Mouse (Mus musculus): ENCODE results near the gene Dolpp1. TPM values are rescaled to one million over a fixed set of nuclear protein-coding genes. Genes with fewer than 3 reads are reported as not detected.

Dolpp1 gene
- polyA plus RNA-seq, 1 experiment from 2014 or later = 26.1 TPM

DNA sequence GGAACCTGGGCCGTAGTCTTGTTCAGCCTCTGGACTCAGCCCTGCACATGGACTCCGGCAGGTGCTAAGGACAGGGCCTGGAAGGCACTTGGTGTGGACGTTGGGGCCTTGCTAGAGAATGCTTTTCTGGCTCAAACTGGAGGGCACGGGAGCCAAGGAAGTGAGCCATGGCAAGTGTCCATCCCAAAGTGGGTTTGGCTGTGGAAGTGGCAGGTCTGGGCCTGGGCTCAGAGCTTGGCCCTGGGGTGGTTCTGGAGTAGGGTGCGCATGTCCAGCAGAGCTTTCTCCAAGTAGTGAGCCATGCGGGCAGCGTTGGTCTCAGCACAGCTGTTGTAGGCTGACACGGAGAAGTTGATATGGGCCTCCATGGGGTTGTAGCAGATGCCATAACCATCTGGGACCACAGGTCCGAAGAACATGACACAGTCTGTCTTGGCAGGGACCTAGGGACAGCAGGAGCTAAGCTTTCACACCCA is 10.3 kb downstream of the Dolpp1 start:
- no peak overlapping the region for H3K4me3 ChIP-seq (ENCODE audit: low read depth, low read length)
- ATAC-seq (no peak), DNase-seq (ENCODE audit: low spot score) (no peak)
- peaks cover 42% of the 10 kb centered on the region for H3K36me3 ChIP-seq (ENCODE audit: insufficient read depth, low read length)
- TF ChIP-seq CTCF (IDR thresholded peaks at IDR 0.05) (no peak), EP300 (IDR thresholded peaks at IDR 0.05) (no peak)
- no peaks in the 10 kb centered on the region for H3K27me3 ChIP-seq (replicated peaks; ENCODE audit: insufficient read depth, low read length)
- H3K9ac ChIP-seq (replicated peaks; ENCODE audit: low read depth) = no peak overlapping the region
- H3K4me2 ChIP-seq (replicated peaks; ENCODE audit: low read depth, low read length) = no peak overlapping the region
- WGBS = 88% methylated on average over 9 of the region's 9 CpGs
- no peak overlapping the region for H3K27ac ChIP-seq (ENCODE audit: low read length)
- no peaks in the 10 kb centered on the region for H3K4me1 ChIP-seq (ENCODE audit: insufficient read depth, low read depth, low read length)
- H3K9me3 ChIP-seq (ENCODE audit: low read length) = no peaks in the 10 kb centered on the region

DNA sequence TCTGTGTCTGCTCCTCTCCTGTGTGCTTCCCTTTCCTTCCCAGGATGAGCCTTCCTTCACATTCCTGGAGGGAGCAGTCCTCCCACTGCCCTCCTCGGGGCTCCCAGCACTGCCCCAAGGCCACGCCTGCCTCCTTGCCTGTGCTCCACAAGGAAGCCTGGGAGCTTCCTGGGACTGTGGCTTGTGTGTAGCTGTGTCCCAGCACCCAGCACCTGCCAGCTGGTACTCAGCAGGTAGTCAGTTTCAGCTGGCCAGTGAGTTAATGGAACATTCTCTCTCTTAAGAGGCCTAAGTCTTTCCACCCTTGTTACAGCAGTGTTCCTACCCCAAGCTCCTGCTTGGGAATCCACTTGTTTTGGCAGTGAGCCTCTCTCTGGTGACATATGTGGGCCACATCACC is 10.8 kb downstream of the Dolpp1 start:
- ATAC-seq (no peak), DNase-seq (ENCODE audit: low spot score) (no peak)
- Histone ChIP-seq H3K4me2 (replicated peaks; ENCODE audit: low read depth, low read length) (no peak overlapping the region), H3K4me3 (ENCODE audit: low read depth, low read length) (no peak overlapping the region), H3K27ac (ENCODE audit: low read length) (no peak overlapping the region), H3K36me3 (ENCODE audit: insufficient read depth, low read length) (peaks cover 42% of the 10 kb centered on the region), H3K9ac (replicated peaks; ENCODE audit: low read depth) (no peak overlapping the region), H3K27me3 (replicated peaks; ENCODE audit: insufficient read depth, low read length) (no peaks in the 10 kb centered on the region), H3K4me1 (ENCODE audit: insufficient read depth, low read depth, low read length) (no peaks in the 10 kb centered on the region), H3K9me3 (ENCODE audit: low read length) (no peaks in the 10 kb centered on the region)
- 48% methylated on average over 2 of the region's 2 CpGs for WGBS
- no peak for TF ChIP-seq EP300 (IDR thresholded peaks at IDR 0.05)
- no peak for TF ChIP-seq CTCF (IDR thresholded peaks at IDR 0.05)

DNA sequence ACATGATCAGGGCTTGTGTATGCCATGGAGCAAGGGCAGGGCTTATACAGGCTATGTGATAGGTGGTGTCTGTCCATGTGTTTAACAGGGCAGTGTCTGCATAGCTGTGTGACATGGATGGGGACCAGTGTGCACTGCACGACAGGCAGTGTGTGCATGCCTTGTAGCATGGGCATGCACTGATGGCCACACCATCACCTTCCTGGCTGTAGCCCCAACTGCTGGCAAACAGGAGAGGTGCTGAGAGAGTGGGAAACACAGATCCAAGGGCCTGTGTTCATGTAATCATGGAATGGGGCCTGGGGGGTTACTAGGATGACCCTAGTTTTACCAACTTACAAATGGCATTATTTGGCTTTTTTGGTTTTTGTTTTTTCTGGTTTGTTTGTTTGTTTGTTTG is 11.8 kb downstream of the Dolpp1 start:
- Histone ChIP-seq H3K4me1 (ENCODE audit: insufficient read depth, low read depth, low read length) (no peaks in the 10 kb centered on the region), H3K27me3 (replicated peaks; ENCODE audit: insufficient read depth, low read length) (no peaks in the 10 kb centered on the region), H3K4me3 (ENCODE audit: low read depth, low read length) (no peak overlapping the region), H3K27ac (ENCODE audit: low read length) (no peak overlapping the region), H3K4me2 (replicated peaks; ENCODE audit: low read depth, low read length) (no peak overlapping the region), H3K9me3 (ENCODE audit: low read length) (no peaks in the 10 kb centered on the region), H3K9ac (replicated peaks; ENCODE audit: low read depth) (no peak overlapping the region), H3K36me3 (ENCODE audit: insufficient read depth, low read length) (peaks cover 39% of the 10 kb centered on the region)
- TF ChIP-seq EP300 (IDR thresholded peaks at IDR 0.05) (no peak), CTCF (IDR thresholded peaks at IDR 0.05) (no peak)
- ATAC-seq (no peak), DNase-seq (ENCODE audit: low spot score) (no peak)
- 75% methylated on average over 1 of the region's 1 CpGs for WGBS

DNA sequence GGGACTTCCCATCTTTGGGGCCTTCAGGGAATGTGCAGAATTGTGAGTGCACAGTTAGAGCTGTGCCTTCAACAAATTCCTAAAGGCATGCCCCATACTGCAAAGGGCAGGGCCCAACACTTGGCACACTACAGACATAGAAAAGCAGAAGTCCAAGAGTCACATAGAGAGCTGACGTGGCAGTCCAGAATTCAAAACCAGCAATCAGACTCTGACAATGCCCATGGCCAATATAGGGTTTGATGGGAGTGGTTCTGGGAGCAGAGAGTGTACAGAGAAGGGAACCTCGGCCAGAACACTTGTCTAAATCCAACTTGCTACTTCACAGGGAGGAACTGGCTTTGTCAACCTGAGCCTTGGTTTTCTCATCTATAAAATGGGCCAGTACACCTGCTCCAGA is 15.2 kb downstream of the Dolpp1 start:
- Histone ChIP-seq H3K36me3 (ENCODE audit: insufficient read depth, low read length) (peaks cover 44% of the 10 kb centered on the region), H3K9me3 (ENCODE audit: low read length) (no peaks in the 10 kb centered on the region), H3K27me3 (replicated peaks; ENCODE audit: insufficient read depth, low read length) (no peaks in the 10 kb centered on the region), H3K9ac (replicated peaks; ENCODE audit: low read depth) (no peak overlapping the region), H3K4me1 (ENCODE audit: insufficient read depth, low read depth, low read length) (no peaks in the 10 kb centered on the region), H3K27ac (ENCODE audit: low read length) (no peak overlapping the region), H3K4me3 (ENCODE audit: low read depth, low read length) (no peak overlapping the region), H3K4me2 (replicated peaks; ENCODE audit: low read depth, low read length) (no peak overlapping the region)
- WGBS = 78% methylated on average over 2 of the region's 2 CpGs
- ATAC-seq (no peak), DNase-seq (ENCODE audit: low spot score) (no peak)
- TF ChIP-seq CTCF (IDR thresholded peaks at IDR 0.05) (no peak), EP300 (IDR thresholded peaks at IDR 0.05) (no peak)

DNA sequence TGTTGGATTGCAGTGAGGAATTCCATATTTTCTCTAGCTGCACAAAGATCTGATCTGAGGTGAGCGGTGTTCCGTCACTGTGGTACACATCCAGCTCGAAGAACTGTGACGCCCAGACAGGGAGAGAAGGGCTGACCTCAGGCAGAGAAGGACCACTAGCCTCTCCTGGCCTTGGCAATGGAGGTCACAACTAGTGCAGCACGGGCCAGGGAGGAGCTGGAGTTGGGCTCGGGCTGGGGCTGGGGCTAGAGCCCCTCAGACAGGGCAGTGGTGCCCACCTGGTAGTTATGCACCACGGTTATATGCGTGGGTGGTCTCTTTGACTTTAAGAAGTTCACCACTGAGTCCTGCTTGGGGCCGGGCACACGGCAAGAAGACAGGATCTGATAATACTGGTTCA is 15.7 kb downstream of the Dolpp1 start:
- Histone ChIP-seq H3K4me1 (ENCODE audit: insufficient read depth, low read depth, low read length) (no peaks in the 10 kb centered on the region), H3K9me3 (ENCODE audit: low read length) (no peaks in the 10 kb centered on the region), H3K4me3 (ENCODE audit: low read depth, low read length) (no peak overlapping the region), H3K27me3 (replicated peaks; ENCODE audit: insufficient read depth, low read length) (no peaks in the 10 kb centered on the region), H3K4me2 (replicated peaks; ENCODE audit: low read depth, low read length) (no peak overlapping the region), H3K36me3 (ENCODE audit: insufficient read depth, low read length) (peaks cover 39% of the 10 kb centered on the region; the same call in 1 of the 2 replicates), H3K9ac (replicated peaks; ENCODE audit: low read depth) (no peak overlapping the region), H3K27ac (ENCODE audit: low read length) (no peak overlapping the region)
- no peak for TF ChIP-seq CTCF (IDR thresholded peaks at IDR 0.05)
- TF ChIP-seq EP300 (IDR thresholded peaks at IDR 0.05) = no peak
- 89% methylated on average over 10 of the region's 10 CpGs for WGBS
- ATAC-seq = no peak
- DNase-seq (ENCODE audit: low spot score) = no peak

DNA sequence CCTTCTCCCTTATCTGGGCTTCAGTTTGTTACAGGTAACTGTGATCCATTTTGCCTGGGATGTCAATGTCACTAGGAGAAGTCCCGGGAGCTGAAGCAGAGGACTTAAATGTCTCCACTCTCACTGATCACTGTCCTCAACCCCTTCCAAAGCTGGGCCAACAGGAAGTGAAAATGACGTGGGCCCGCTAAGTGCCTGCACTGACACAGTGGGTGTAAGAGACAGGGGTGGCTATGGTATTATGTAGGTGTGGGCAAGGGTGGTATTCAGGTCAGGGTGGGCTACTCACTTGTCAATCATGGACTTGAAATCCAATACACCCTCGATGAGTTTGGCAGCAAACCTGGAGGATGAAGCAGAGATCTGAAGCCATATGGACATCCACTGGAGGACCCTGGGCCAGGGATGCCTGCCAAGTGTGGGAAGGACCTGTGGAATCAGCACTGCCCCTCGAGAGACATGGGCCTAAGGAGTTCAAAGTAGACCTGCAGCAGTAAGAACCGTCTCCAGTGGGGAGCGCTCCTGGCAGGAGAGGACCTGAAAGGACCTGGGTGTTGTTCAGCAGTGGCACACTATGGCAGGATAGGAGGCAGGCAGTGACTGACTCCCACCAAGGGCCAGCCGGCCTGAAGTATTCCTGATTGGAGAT is 16.5 kb downstream of the Dolpp1 start:
- Histone ChIP-seq H3K36me3 (ENCODE audit: insufficient read depth, low read length) (peaks cover 34% of the 10 kb centered on the region; the same call in 1 of the 2 replicates), H3K4me2 (replicated peaks; ENCODE audit: low read depth, low read length) (no peak overlapping the region), H3K27ac (ENCODE audit: low read length) (no peak overlapping the region), H3K27me3 (replicated peaks; ENCODE audit: insufficient read depth, low read length) (no peaks in the 10 kb centered on the region), H3K9me3 (ENCODE audit: low read length) (no peaks in the 10 kb centered on the region), H3K4me1 (ENCODE audit: insufficient read depth, low read depth, low read length) (peaks cover 2% of the 10 kb centered on the region; the same call in 1 of the 2 replicates), H3K9ac (replicated peaks; ENCODE audit: low read depth) (no peak overlapping the region), H3K4me3 (ENCODE audit: low read depth, low read length) (no peak overlapping the region)
- 82% methylated on average over 8 of the region's 8 CpGs for WGBS
- no peak for ATAC-seq
- DNase-seq (ENCODE audit: low spot score) = no peak
- TF ChIP-seq EP300 (IDR thresholded peaks at IDR 0.05) (no peak), CTCF (IDR thresholded peaks at IDR 0.05) (no peak)

Measured in lung, postnatal 0 days (tissue).